Mouse (Mus musculus) C2C12 (cell line): Measurements from ENCODE around the gene Gemin5.

Experiments used
- CTCF ChIP-seq: IDR thresholded peaks from one replicate; pipeline ENCODE4 v1.5.1; 2011; ENCODE audit not compliant: control insufficient read depth, insufficient read depth, insufficient read length
- MAX ChIP-seq: IDR thresholded peaks from one replicate; pipeline ENCODE4 v1.6.1; 2011; ENCODE audit warnings: mild to moderate bottlenecking, control low read depth
- MYOD1 ChIP-seq: IDR thresholded peaks from one replicate; pipeline ENCODE4 v1.6.1; 2011; ENCODE audit warnings: low read depth; ENCODE audit not compliant: control insufficient read depth, insufficient read length
- MYOG ChIP-seq: IDR thresholded peaks from one replicate; pipeline ENCODE4 v1.6.1; 2011; ENCODE audit not compliant: control insufficient read depth, insufficient read length; ENCODE audit errors: extremely low read depth
- USF1 ChIP-seq: IDR thresholded peaks from one replicate; pipeline ENCODE4 v1.6.1; 2011; ENCODE audit warnings: low read depth, mild to moderate bottlenecking, control low read depth, moderate library complexity

DNA sequence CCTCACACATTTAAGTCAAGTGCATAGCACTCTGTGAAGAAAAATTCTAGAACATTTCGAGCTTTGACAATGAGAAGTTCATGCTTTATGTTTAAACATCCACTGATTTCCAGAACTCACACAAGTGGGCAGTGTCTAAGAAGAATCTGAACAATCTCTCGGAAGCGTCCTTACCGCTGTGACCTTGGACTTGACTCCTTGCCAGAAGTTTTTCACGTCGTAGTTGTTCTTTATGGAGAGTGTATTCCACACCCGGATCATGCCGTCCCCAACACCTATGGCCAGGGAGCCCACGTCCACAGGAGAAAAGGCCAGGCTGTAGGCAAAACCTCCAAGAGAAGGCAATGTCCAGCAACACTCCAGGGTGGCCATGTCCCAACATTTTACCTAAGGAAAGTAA is 12.9 kb downstream of the Gemin5 start:
- TF ChIP-seq CTCF: no peak
- no peak for TF ChIP-seq MAX
- no peak for TF ChIP-seq USF1
- TF ChIP-seq MYOG: no peak
- no peak for TF ChIP-seq MYOD1
